Mouse (Mus musculus): ENCODE measurements at regions not wholly inside any gene's neighbourhood (a gene's known extent, or its start where the extent isn't known, plus 50 kb on each side); places are given as distances from the start of the nearest gene placed in this dataset.

DNA sequence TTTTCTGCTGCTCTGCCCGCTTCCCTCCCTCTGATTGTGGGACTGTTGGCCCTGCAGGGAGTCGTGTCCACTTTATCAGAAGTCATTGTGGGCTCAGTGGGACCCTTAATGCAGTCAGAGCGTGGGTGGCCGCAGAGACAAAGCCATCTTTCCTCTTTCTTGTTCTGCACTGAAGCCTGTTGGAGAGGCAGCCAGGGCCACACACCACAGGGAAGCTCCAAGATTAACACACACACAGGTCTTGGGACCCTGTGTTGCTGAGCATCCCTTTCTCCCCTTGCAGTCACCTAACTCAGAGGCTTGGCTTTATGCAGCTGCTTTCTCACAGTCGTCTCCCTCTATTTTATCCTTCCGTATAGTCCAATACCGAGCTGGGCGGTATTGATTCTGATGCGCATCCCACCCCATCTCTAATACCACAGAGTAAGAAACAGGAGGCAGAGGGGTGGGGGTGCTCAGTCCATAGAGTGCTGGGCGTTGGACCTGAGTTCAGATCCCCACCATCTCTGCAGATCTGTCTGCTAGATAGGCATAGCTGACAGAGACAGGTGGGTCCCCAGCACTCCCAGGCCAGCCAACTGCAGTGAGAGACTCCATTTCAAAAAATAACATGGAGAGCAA lies 63.4 kb upstream of the Atp1a1 start:
- TF ChIP-seq MAFK (IDR thresholded peaks at IDR 0.05; ENCODE audit: insufficient read depth, low read depth, low read length) (no peak), HCFC1 (IDR thresholded peaks at IDR 0.05; ENCODE audit: borderline replicate concordance, insufficient read depth, low read length) (no peak), CHD2 (IDR thresholded peaks at IDR 0.05; ENCODE audit: low read depth, low read length) (no peak)

Data from ES-E14 (cell line).